Mouse (Mus musculus): ENCODE results near the gene Dnajc30.
"Not testable (repeated sequence)": the region's sequence is repeated elsewhere in the genome, so short reads cannot be mapped to it uniquely, and the experiment has no call there.

The Dnajc30 gene

GRCm38 (mm10) chr5:135063629-135064381 lies at the start of gene Dnajc30:
Dnajc30 (plus strand) TSS chr5:135064202.
- DNase-seq (ENCODE audit: low read depth): peak; percentile 98

- peak; percentile 94 for DNase-seq (ENCODE audit: low read depth)
These were observed 48.5 kb upstream of the Dnajc30 start for GRCm38 (mm10) chr5:135015497-135015896.

- peak; percentile 53 for DNase-seq (ENCODE audit: low read depth)
These were observed 47.7 kb upstream of the Dnajc30 start for GRCm38 (mm10) chr5:135016224-135016759.

- DNase-seq (ENCODE audit: low read depth): no peak
These were observed 42.2 kb upstream of the Dnajc30 start for GRCm38 (mm10) chr5:135021814-135022213.

GRCm38 (mm10) chr5:135023344-135024173 lies 40.4 kb upstream of the Dnajc30 start, which contains the start of gene Stx1a:
Stx1a (plus strand) TSS chr5:135023482.
- DNase-seq (ENCODE audit: low read depth): peak; percentile 79

GRCm38 (mm10) chr5:135024665-135025224 lies 39.3 kb upstream of the Dnajc30 start:
- peak; percentile 90 for DNase-seq (ENCODE audit: low read depth)

- DNase-seq (ENCODE audit: low read depth): peak; percentile 44
These were observed 38.1 kb upstream of the Dnajc30 start for GRCm38 (mm10) chr5:135025899-135026298.

GRCm38 (mm10) chr5:135029007-135029854 lies 34.8 kb upstream of the Dnajc30 start:
- DNase-seq (ENCODE audit: low read depth): no peak

- no peak for DNase-seq (ENCODE audit: low read depth)
These were observed 31.4 kb upstream of the Dnajc30 start for GRCm38 (mm10) chr5:135032581-135032980.

GRCm38 (mm10) chr5:135034593-135034992 lies 29.4 kb upstream of the Dnajc30 start:
- no peak for DNase-seq (ENCODE audit: low read depth)

- DNase-seq (ENCODE audit: low read depth): no peak
These were observed 28.2 kb upstream of the Dnajc30 start for GRCm38 (mm10) chr5:135035608-135036359.

- no peak for DNase-seq (ENCODE audit: low read depth)
These were observed 26.1 kb upstream of the Dnajc30 start for GRCm38 (mm10) chr5:135037946-135038345.

- DNase-seq (ENCODE audit: low read depth): no peak
These were observed 24.5 kb upstream of the Dnajc30 start for GRCm38 (mm10) chr5:135039541-135039940.

- DNase-seq (ENCODE audit: low read depth): no peak
These were observed 23.9 kb upstream of the Dnajc30 start for GRCm38 (mm10) chr5:135040059-135040458.

- no peak for DNase-seq (ENCODE audit: low read depth)
These were observed 23.2 kb upstream of the Dnajc30 start for GRCm38 (mm10) chr5:135040777-135041176.

- DNase-seq (ENCODE audit: low read depth): no peak
These were observed 21.8 kb upstream of the Dnajc30 start for GRCm38 (mm10) chr5:135042105-135042788.

GRCm38 (mm10) chr5:135044575-135044974 lies 19.4 kb upstream of the Dnajc30 start:
- no peak for DNase-seq (ENCODE audit: low read depth)

GRCm38 (mm10) chr5:135048539-135048938 lies 15.5 kb upstream of the Dnajc30 start:
- DNase-seq (ENCODE audit: low read depth): no peak

GRCm38 (mm10) chr5:135049268-135049667 lies 14.7 kb upstream of the Dnajc30 start:
- DNase-seq (ENCODE audit: low read depth): not testable (repeated sequence)

GRCm38 (mm10) chr5:135053356-135053755 lies 10.6 kb upstream of the Dnajc30 start:
- DNase-seq (ENCODE audit: low read depth): no peak
